Mouse (Mus musculus) intestine, postnatal 0 days (tissue): ENCODE data around the gene Rere. TPM values are rescaled to one million over a fixed set of nuclear protein-coding genes. Genes with fewer than 3 reads are reported as not detected.
A peak's percentile ranks its signal among the peaks of the same experiment; 100 is the strongest.

ENCODE experiments used
- ATAC-seq: fragments of 200-750 bp; cut with Nextera tagmentation; 2 replicates; pipeline ENCODE4 v1.8.0; 2017; ENCODE audit warnings: mild to moderate bottlenecking, moderate TSS enrichment, moderate library complexity
- H3K27ac ChIP-seq: fragments of 300-500 bp; sonication (generic); 2 replicates; pipeline ENCODE4 v1.5.1; 2014; ENCODE audit warnings: mild to moderate bottlenecking, low read depth, low read length, moderate library complexity
- H3K27me3 ChIP-seq: fragments of 300-500 bp; sonication (generic); replicated peaks from 2 replicates; pipeline ENCODE4 v1.6.1; 2014; ENCODE audit warnings: low read length, mixed read lengths; ENCODE audit not compliant: control insufficient read depth, insufficient read depth
- H3K36me3 ChIP-seq: fragments of 300-500 bp; sonication (generic); 2 replicates; pipeline ENCODE4 v1.6.1; 2014; ENCODE audit warnings: mild to moderate bottlenecking, moderate library complexity; ENCODE audit not compliant: control insufficient read depth, insufficient read depth
- H3K4me1 ChIP-seq: fragments of 300-500 bp; sonication (generic); replicated peaks from 2 replicates; pipeline ENCODE4 v1.6.1; 2014; ENCODE audit warnings: antibody characterized with exemption, low read length, mixed read lengths; ENCODE audit not compliant: control insufficient read depth, insufficient read depth
- H3K4me2 ChIP-seq: fragments of 300-500 bp; sonication (generic); replicated peaks from 2 replicates; pipeline ENCODE4 v1.6.1; 2014; ENCODE audit warnings: low read depth, mild to moderate bottlenecking, moderate library complexity
- H3K4me3 ChIP-seq: fragments of 300-500 bp; sonication (generic); 2 replicates; pipeline ENCODE4 v1.5.1; 2014; ENCODE audit warnings: low read depth, low read length
- H3K9ac ChIP-seq: fragments of 300-500 bp; sonication (generic); 2 replicates; pipeline ENCODE4 v1.6.1; 2014; ENCODE audit warnings: mild to moderate bottlenecking, low read depth, low read length
- H3K9me3 ChIP-seq: fragments of 300-500 bp; sonication (generic); 2 replicates; pipeline ENCODE4 v1.6.1; 2016; ENCODE audit warnings: mixed run types; ENCODE audit not compliant: control insufficient read depth
- CTCF ChIP-seq: sonication (generic); IDR thresholded peaks from 2 replicates; pipeline ENCODE4 v1.5.1; 2016; ENCODE audit warnings: low read depth, mild to moderate bottlenecking, control low read depth, antibody characterized with exemption, moderate library complexity
- WGBS: fragments of 180-500 bp; shearing (Covaris S2); extraction: QIAGEN DNeasy Blood & Tissue Kit; methylation state at CpG from one replicate; pipeline ENCODE4 v1.1.7; 2014; 5-methylcytosine and 5-hydroxymethylcytosine counted together
- polyA plus RNA-seq: library from polyadenylated mRNA; unstranded; fragments of >200 nt; fragmentation: Nextera tagmentation; extraction: Ambion mirVana; gene quantifications from 2 replicates; pipeline ENCODE4 v1.2.1, GENCODE M21; 2015

Gene Rere
- polyA plus RNA-seq, 1 experiment from 2014 or later, result 22.4 TPM

DNA sequence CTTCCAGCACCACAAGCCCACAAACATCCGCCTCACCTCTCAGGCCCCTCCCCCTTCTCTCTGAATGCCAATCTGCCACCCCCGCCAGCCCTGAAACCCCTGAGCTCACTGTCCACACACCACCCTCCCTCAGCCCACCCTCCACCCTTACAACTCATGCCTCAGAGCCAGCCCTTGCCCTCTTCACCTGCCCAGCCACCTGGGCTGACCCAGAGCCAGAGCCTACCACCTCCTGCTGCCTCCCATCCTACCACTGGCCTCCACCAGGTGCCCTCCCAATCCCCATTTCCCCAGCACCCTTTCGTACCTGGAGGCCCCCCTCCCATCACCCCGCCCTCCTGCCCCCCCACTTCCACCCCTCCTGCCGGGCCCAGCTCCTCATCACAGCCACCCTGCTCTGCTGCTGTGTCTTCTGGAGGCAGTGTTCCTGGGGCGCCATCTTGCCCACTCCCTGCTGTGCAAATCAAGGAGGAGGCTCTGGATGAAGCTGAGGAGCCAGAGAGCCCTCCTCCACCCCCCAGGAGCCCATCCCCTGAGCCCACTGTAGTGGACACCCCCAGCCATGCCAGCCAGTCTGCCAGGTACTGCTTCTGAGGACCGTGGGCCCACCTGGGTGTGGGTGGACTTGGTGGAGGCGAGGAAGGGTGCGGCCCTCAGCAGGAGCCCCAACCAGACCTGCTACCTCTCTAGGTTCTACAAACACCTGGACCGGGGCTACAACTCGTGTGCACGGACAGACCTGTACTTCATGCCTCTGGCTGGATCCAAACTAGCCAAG, 334.0 kb downstream of the Rere start:
- Histone ChIP-seq H3K27ac (0 out of 2 replicates have a peak overlapping the region, but pooled peaks have one; percentile 7), H3K4me1 (no peaks in the 10 kb centered on the region), H3K27me3 (no peaks in the 10 kb centered on the region), H3K9ac (no peak overlapping the region), H3K9me3 (no peaks in the 10 kb centered on the region), H3K4me2 (no peak overlapping the region), H3K4me3 (no peak overlapping the region), H3K36me3 (peaks cover 91% of the 10 kb centered on the region)
- 84% methylated on average over 12 of the region's 12 CpGs for WGBS
- no peak for TF ChIP-seq CTCF
- no peak for ATAC-seq

DNA sequence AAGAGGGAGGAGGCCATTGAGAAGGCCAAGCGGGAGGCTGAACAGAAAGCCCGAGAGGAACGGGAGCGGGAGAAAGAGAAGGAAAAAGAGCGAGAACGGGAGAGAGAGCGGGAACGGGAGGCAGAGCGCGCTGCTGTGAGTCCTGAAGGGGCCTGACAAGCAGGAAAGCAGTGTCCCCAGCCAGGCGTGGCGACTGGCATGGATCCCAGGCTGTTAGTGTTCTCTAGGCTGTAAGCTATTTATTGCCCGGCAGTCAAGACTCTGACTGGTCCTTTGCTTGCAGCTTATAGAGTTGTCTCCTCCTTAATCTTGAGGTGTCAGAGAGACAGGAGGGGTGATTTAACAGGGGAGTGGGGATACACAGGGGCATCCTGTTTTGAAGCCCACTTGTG, 334.6 kb downstream of the Rere start:
- no peak for ATAC-seq
- no peaks in the 10 kb centered on the region for H3K4me1 ChIP-seq
- H3K4me2 ChIP-seq, result no peak overlapping the region
- WGBS, result 63% methylated on average over 13 of the region's 13 CpGs
- no peak overlapping the region for H3K4me3 ChIP-seq
- no peaks in the 10 kb centered on the region for H3K27me3 ChIP-seq
- peaks cover 91% of the 10 kb centered on the region for H3K36me3 ChIP-seq
- H3K27ac ChIP-seq, result 0 out of 2 replicates have a peak overlapping the region, but pooled peaks have one; percentile 7
- no peaks in the 10 kb centered on the region for H3K9me3 ChIP-seq
- H3K9ac ChIP-seq, result no peak overlapping the region
- TF ChIP-seq CTCF, result no peak

DNA sequence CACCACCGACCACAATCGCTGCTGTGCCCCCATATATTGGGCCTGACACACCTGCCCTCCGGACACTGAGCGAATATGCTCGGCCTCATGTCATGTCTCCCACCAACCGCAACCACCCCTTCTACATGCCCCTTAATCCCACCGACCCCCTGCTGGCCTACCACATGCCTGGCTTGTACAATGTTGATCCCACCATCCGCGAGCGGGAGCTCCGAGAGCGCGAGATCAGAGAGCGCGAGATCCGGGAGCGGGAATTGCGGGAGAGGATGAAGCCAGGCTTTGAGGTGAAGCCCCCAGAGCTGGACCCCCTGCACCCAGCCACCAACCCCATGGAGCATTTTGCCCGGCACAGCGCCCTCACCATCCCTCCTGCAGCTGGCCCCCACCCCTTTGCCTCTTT, 335.4 kb downstream of the Rere start:
- 96% methylated on average over 20 of the region's 20 CpGs for WGBS
- no peak overlapping the region for H3K27ac ChIP-seq
- ATAC-seq, result no peak
- no peak overlapping the region for H3K4me2 ChIP-seq
- no peak overlapping the region for H3K9ac ChIP-seq
- no peaks in the 10 kb centered on the region for H3K27me3 ChIP-seq
- no peaks in the 10 kb centered on the region for H3K9me3 ChIP-seq
- TF ChIP-seq CTCF, result no peak
- H3K4me3 ChIP-seq, result no peak overlapping the region
- H3K4me1 ChIP-seq, result no peaks in the 10 kb centered on the region
- H3K36me3 ChIP-seq, result peaks cover 88% of the 10 kb centered on the region

DNA sequence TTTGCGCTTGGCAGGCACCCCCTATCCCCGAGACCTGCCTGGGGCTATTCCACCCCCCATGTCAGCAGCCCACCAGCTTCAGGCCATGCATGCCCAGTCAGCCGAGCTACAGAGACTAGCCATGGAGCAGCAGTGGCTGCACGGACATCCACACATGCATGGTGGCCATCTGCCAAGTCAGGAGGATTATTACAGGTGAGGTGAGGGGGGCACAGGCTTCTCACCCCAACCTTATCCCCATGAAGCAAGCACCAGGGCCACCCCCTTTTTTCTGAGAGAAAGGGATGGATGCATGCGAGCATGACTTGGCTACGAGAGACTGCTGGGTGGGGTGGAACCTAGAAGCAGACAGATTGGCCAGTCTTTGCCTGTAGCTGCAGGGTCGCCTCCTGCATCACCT, 337.6 kb downstream of the Rere start:
- Histone ChIP-seq H3K4me1 (no peaks in the 10 kb centered on the region), H3K4me3 (no peak overlapping the region), H3K36me3 (peaks cover 78% of the 10 kb centered on the region), H3K4me2 (no peak overlapping the region), H3K27me3 (no peaks in the 10 kb centered on the region), H3K9me3 (no peaks in the 10 kb centered on the region), H3K27ac (no peak overlapping the region), H3K9ac (no peak overlapping the region)
- ATAC-seq, result no peak
- 82% methylated on average over 7 of the region's 7 CpGs for WGBS
- TF ChIP-seq CTCF, result no peak

DNA sequence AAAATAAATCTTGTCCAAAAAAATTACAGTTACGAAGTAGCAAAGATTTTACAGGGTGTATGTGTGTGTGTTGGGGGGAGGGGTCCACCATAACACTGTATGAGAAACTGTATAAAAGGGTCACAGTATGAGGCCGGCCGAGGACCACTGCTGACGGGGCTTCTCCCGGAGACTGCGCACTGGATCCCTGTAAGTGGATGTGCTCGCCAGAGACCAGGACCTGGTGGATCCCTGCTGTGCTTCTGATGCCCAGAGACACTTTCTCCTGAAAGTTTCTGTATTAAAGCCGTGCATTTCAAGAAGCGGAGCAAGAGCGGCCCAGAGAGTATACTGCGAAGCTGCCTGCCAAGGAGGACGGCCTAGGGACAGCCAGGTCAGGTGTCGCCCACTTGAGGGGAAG, 341.2 kb downstream of the Rere start:
- Histone ChIP-seq H3K27me3 (no peaks in the 10 kb centered on the region), H3K9ac (no peak overlapping the region), H3K9me3 (no peaks in the 10 kb centered on the region), H3K36me3 (peaks cover 42% of the 10 kb centered on the region), H3K4me2 (no peak overlapping the region), H3K4me1 (0 out of 2 replicates have a peak, but pooled peaks cover 3% of the 10 kb centered on the region), H3K4me3 (no peak overlapping the region), H3K27ac (no peak overlapping the region; the same call in 1 of the 2 replicates)
- ATAC-seq, result no peak
- WGBS, result 89% methylated on average over 13 of the region's 13 CpGs
- no peak for TF ChIP-seq CTCF

DNA sequence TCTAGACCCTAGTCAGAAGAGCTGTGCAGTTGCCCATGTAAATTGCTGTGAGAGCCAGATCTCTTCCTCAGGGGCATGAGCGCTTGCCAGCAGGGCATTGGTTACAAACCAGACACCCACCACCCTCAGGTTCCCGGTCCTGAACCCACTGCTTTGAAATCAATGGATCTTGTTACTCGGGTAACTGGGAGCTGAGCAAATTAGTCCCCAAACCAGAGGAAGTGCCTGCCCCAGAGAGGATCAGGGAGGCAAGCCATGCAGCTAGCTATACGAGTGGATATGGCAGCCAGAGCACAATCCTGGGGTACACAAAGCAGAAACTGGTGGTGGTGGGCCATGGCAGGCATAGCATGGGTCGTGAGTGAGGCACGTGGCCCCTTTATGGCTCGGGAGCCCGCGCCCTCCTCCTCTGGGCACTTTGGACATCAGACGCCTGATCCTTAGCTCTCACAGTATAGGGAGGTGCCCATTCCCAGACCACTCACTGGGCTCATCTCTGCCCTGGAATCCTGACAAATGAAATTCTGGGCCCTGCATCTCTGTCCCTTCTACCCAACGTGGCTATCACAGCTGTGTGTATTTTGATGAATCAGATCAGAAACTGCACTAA, 342.9 kb downstream of the Rere start:
- Histone ChIP-seq H3K27ac (no peak overlapping the region), H3K4me1 (0 out of 2 replicates have a peak, but pooled peaks cover 3% of the 10 kb centered on the region), H3K4me3 (no peak overlapping the region), H3K27me3 (no peaks in the 10 kb centered on the region), H3K9me3 (no peaks in the 10 kb centered on the region), H3K36me3 (peaks cover 27% of the 10 kb centered on the region), H3K9ac (no peak overlapping the region), H3K4me2 (no peak overlapping the region)
- 44% methylated on average over 11 of the region's 11 CpGs for WGBS
- TF ChIP-seq CTCF, result no peak
- ATAC-seq, result no peak
